Comparison of ENCODE assay signal across 11 mouse cellular contexts in genomic region chr5:23597999-23598398, GRCm38 (mm10).
A peak's percentile ranks its signal among the peaks of the same experiment; 100 is the strongest.
DNase-seq lines count a peak whose midpoint lies in the region; ATAC-seq and TF ChIP-seq lines count a peak whose summit lies in the region.
"Had no signal": no experiment of that assay in that cellular context is flagged by ENCODE, and none has a peak within 500 bp of the region (broad histone marks: within the 10 kb centered on the region; RNA-seq: fewer than 3 reads in every experiment).

No protein-coding gene starts in this region.

- no peak overlapping the region for H3K4me3 ChIP-seq in heart, embryonic 14.5 days (ENCODE audit: control insufficient read depth in 1 of 2, insufficient read depth in 1 of 2, low read depth in 1 of 2, low read length in 2 of 2)
- H3K4me3 ChIP-seq in embryonic fibroblast, embryonic 13.5 days (ENCODE audit: insufficient read depth, low read length), result no peak overlapping the region
- H3K4me3 ChIP-seq in myocyte, result no peak overlapping the region
- H3K4me3 ChIP-seq: intestine, embryonic 15.5 days; lung, embryonic 15.5 days had no signal

- TF ChIP-seq POLR2A in embryonic fibroblast, embryonic 13.5 days (IDR thresholded peaks at IDR 0.05; ENCODE audit: low read depth, low read length), result no peak
- no peak for TF ChIP-seq POLR2A in myocyte (IDR thresholded peaks at IDR 0.05; ENCODE audit: insufficient read length, low read depth)

- H3K27me3 ChIP-seq in heart, embryonic 14.5 days (ENCODE audit: control insufficient read depth, insufficient read depth, low read length), result no peaks in the 10 kb centered on the region
- no peaks in the 10 kb centered on the region for H3K27me3 ChIP-seq in myocyte (ENCODE audit: control insufficient read depth, insufficient read depth, insufficient read length)
- H3K27me3 ChIP-seq: intestine, embryonic 15.5 days; lung, embryonic 15.5 days had no signal

- H3K4me2 ChIP-seq in heart, embryonic 14.5 days (ENCODE audit: low read length), result peak overlapping the region; percentile 41
- peak overlapping the region; percentile 35 for H3K4me2 ChIP-seq in myocyte (ENCODE audit: low read depth)
- H3K4me2 ChIP-seq: intestine, embryonic 15.5 days; lung, embryonic 15.5 days had no signal

- peak overlapping the region; percentile 70 to 78 for H3K27ac ChIP-seq in heart, embryonic 14.5 days (replicated peaks in 1 of 2; ENCODE audit: control insufficient read depth in 1 of 2, insufficient read depth in 1 of 2, low read depth in 2 of 2, low read length in 2 of 2)
- H3K27ac ChIP-seq in embryonic fibroblast, embryonic 13.5 days (ENCODE audit: insufficient read depth, low read length), result peak overlapping the region; percentile 22; the same call in 1 of the 2 replicates
- H3K27ac ChIP-seq: intestine, embryonic 15.5 days; lung, embryonic 15.5 days had no signal

- DNase-seq in heart, postnatal 36 days, result no peak
- DNase-seq in spleen, postnatal 36 days (ENCODE audit: low spot score in 2 of 2), result peak; percentile 56 to 67
- no peak for DNase-seq in spleen, postnatal 10 days (ENCODE audit: low spot score in 2 of 2)
- DNase-seq in embryo, embryonic 10 days (ENCODE audit: low spot score), result no peak
- DNase-seq in embryo, embryonic 10.5 days (ENCODE audit: low spot score), result no peak
- DNase-seq: thymus, postnatal 25 days had no signal

- H3K9ac ChIP-seq in heart, embryonic 14.5 days (ENCODE audit: low read length), result peak overlapping the region; percentile 31; the same call in 1 of the 2 replicates
- H3K9ac ChIP-seq: intestine, embryonic 15.5 days; lung, embryonic 15.5 days had no signal

- no peaks in the 10 kb centered on the region for H3K36me3 ChIP-seq in heart, embryonic 14.5 days (ENCODE audit: control insufficient read depth, insufficient read depth, low read length)
- H3K36me3 ChIP-seq in myocyte (ENCODE audit: control insufficient read depth, insufficient read depth), result no peaks in the 10 kb centered on the region
- H3K36me3 ChIP-seq: intestine, embryonic 15.5 days; lung, embryonic 15.5 days had no signal

- H3ac ChIP-seq in myocyte (ENCODE audit: control insufficient read depth, insufficient read length), result no peak overlapping the region

- peaks cover 7% of the 10 kb centered on the region for H3K79me2 ChIP-seq in myocyte (ENCODE audit: control insufficient read depth, insufficient read depth)

- H3K9me3 ChIP-seq in heart, embryonic 14.5 days (ENCODE audit: control insufficient read depth, low read length), result no peaks in the 10 kb centered on the region
- H3K9me3 ChIP-seq: intestine, embryonic 15.5 days; lung, embryonic 15.5 days had no signal

- 0 out of 2 replicates have a peak, but pooled peaks have one; percentile 17 for ATAC-seq in heart, embryonic 14.5 days (ENCODE audit: insufficient number of reproducible peaks, insufficient read depth, low FRiP score, low read depth)
- ATAC-seq: intestine, embryonic 15.5 days had no signal

- TF ChIP-seq CTCF in embryonic fibroblast, embryonic 13.5 days (IDR thresholded peaks at IDR 0.05; ENCODE audit: borderline replicate concordance, insufficient read depth, low read length), result no peak

- H3K4me1 ChIP-seq in heart, embryonic 14.5 days (ENCODE audit: control insufficient read depth in 2 of 2, insufficient read depth in 2 of 2, low read length in 2 of 2), result peaks cover 7 to 22% of the 10 kb centered on the region in 2 experiments
- H3K4me1 ChIP-seq in embryonic fibroblast, embryonic 13.5 days (ENCODE audit: control insufficient read depth, insufficient read depth, low read length), result peaks cover 6% of the 10 kb centered on the region; the same call in 1 of the 2 replicates
- H3K4me1 ChIP-seq: intestine, embryonic 15.5 days had no signal

- intact Hi-C loops in heart, postnatal 36 days (cut with DNase I), result no loop called here

- 15% methylated on average over 1 of the region's 1 CpGs for WGBS in heart, embryonic 14.5 days

TF ChIP-seq in myocyte, 11 proteins besides CTCF, POLR2A, EP300 and RAD21:
- TF ChIP-seq TCF12 (IDR thresholded peaks at IDR 0.05; ENCODE audit: insufficient read depth, poor library complexity, severe bottlenecking) (no peak), USF1 (IDR thresholded peaks at IDR 0.05; ENCODE audit: low read depth) (no peak), E2F4 (IDR thresholded peaks at IDR 0.05; ENCODE audit: insufficient read depth) (no peak), TCF3 (IDR thresholded peaks at IDR 0.05; ENCODE audit: insufficient read length, low read depth) (no peak), CEBPB (IDR thresholded peaks at IDR 0.05; ENCODE audit: insufficient read depth, poor library complexity, severe bottlenecking) (no peak), SRF (IDR thresholded peaks at IDR 0.05; ENCODE audit: control insufficient read depth, insufficient read length, low read depth) (no peak), MYOG (IDR thresholded peaks at IDR 0.05; ENCODE audit: control insufficient read depth in 1 of 3, insufficient read depth in 1 of 3, insufficient read length in 2 of 3, low read depth in 2 of 3) (no peak), POLR2AphosphoS2 (IDR thresholded peaks at IDR 0.05; ENCODE audit: insufficient read length, low read depth) (no peak), REST (IDR thresholded peaks at IDR 0.05; ENCODE audit: insufficient read depth, insufficient read length) (no peak), MAX (IDR thresholded peaks at IDR 0.05; ENCODE audit: low read depth) (no peak), MYOD1 (IDR thresholded peaks at IDR 0.05; ENCODE audit: control insufficient read depth in 1 of 3, insufficient read length in 2 of 3, low read depth in 2 of 3) (no peak)
TF ChIP-seq in myocyte: peak in this region for 0.

Comparison
In these comparisons a context has a peak if more than half of its experiments do, and no peak if none do; other contexts are left out.
1. DNase-seq: peak in spleen, postnatal 36 days (2 of 2); none in heart, postnatal 36 days (0 of 2), spleen, postnatal 10 days (0 of 2), embryo, embryonic 10 days (single experiment) and embryo, embryonic 10.5 days (single experiment).